15 mouse cellular contexts compared by ENCODE assay signal in genomic region chr11:35951058-35951726, GRCm38 (mm10). TPM values are rescaled to one million over a fixed set of nuclear protein-coding genes. Genes with fewer than 3 reads are reported as not detected.
DNase-seq lines count a peak whose midpoint lies in the region; ATAC-seq and TF ChIP-seq lines count a peak whose summit lies in the region.
"Had no signal": no experiment of that assay in that cellular context is flagged by ENCODE, and none has a peak within 500 bp of the region (broad histone marks: within the 10 kb centered on the region; RNA-seq: fewer than 3 reads in every experiment).

No protein-coding gene starts in this region.

- H3K4me3 ChIP-seq in midbrain, embryonic 10.5 days = no peak overlapping the region
- H3K4me3 ChIP-seq in midbrain, embryonic 15.5 days = no peak overlapping the region
- H3K4me3 ChIP-seq in liver, embryonic 12.5 days = no peak overlapping the region
- H3K4me3 ChIP-seq in stomach, postnatal 0 days (ENCODE audit: low read depth, low read length) = no peak overlapping the region
- no peak overlapping the region for H3K4me3 ChIP-seq in hindbrain, embryonic 13.5 days

- H3K36me3 ChIP-seq in midbrain, embryonic 10.5 days = peaks cover 2% of the 10 kb centered on the region; the same call in 1 of the 2 replicates
- H3K36me3 ChIP-seq in midbrain, embryonic 15.5 days (replicated peaks) = no peaks in the 10 kb centered on the region
- no peaks in the 10 kb centered on the region for H3K36me3 ChIP-seq in liver, embryonic 12.5 days
- H3K36me3 ChIP-seq in stomach, postnatal 0 days (ENCODE audit: control insufficient read depth, insufficient read depth, low read length) = no peaks in the 10 kb centered on the region
- no peaks in the 10 kb centered on the region for H3K36me3 ChIP-seq in hindbrain, embryonic 13.5 days

- peak; percentile 50 to 54 for DNase-seq in kidney, adult 8-10 months
- DNase-seq in kidney, adult 11 months = no peak
- no peak for DNase-seq in midbrain, embryonic 10.5 days (ENCODE audit: low spot score)
- no peak for DNase-seq in stomach, postnatal 0 days (ENCODE audit: low spot score)
- no peak for DNase-seq in cerebellum, adult 9-10 months
- DNase-seq: adrenal gland, adult 8-10 months; cerebellum, adult 8-10 months; embryo, embryonic 11 days; heart, adult 11 months; layer of hippocampus, adult 9-11 months; retina, postnatal 1 day had no signal

- 86% methylated on average over 15 of the region's 15 CpGs for WGBS in midbrain, embryonic 10.5 days
- 88% methylated on average over 15 of the region's 15 CpGs for WGBS in midbrain, embryonic 15.5 days
- WGBS in liver, embryonic 12.5 days (ENCODE audit: insufficient replicate concordance) = 71% methylated on average over 15 of the region's 15 CpGs
- 57% methylated on average over 15 of the region's 15 CpGs for WGBS in stomach, postnatal 0 days
- WGBS in hindbrain, embryonic 13.5 days = 80% methylated on average over 15 of the region's 15 CpGs

- peak overlapping the region; percentile 52 for H3K27ac ChIP-seq in midbrain, embryonic 10.5 days (replicated peaks)
- no peak overlapping the region for H3K27ac ChIP-seq in midbrain, embryonic 15.5 days
- H3K27ac ChIP-seq in liver, embryonic 12.5 days = peak overlapping the region; percentile 74
- H3K27ac ChIP-seq in stomach, postnatal 0 days (replicated peaks) = peak overlapping the region; percentile 74
- H3K27ac ChIP-seq in hindbrain, embryonic 13.5 days = no peak overlapping the region

- no peaks in the 10 kb centered on the region for H3K27me3 ChIP-seq in midbrain, embryonic 10.5 days (ENCODE audit: low read depth, poor library complexity, severe bottlenecking)
- H3K27me3 ChIP-seq in midbrain, embryonic 15.5 days (replicated peaks) = no peaks in the 10 kb centered on the region
- H3K27me3 ChIP-seq in liver, embryonic 12.5 days (replicated peaks) = no peaks in the 10 kb centered on the region
- H3K27me3 ChIP-seq in stomach, postnatal 0 days (ENCODE audit: control insufficient read depth, insufficient read depth, low read length) = no peaks in the 10 kb centered on the region
- H3K27me3 ChIP-seq in hindbrain, embryonic 13.5 days = no peaks in the 10 kb centered on the region

- TF ChIP-seq CTCF in stomach, postnatal 0 days (IDR thresholded peaks at IDR 0.05; ENCODE audit: low read depth) = no peak

- H3K9me3 ChIP-seq in midbrain, embryonic 10.5 days (replicated peaks) = no peaks in the 10 kb centered on the region
- H3K9me3 ChIP-seq in midbrain, embryonic 15.5 days = no peaks in the 10 kb centered on the region
- H3K9me3 ChIP-seq in liver, embryonic 12.5 days (replicated peaks) = no peaks in the 10 kb centered on the region
- H3K9me3 ChIP-seq in stomach, postnatal 0 days (ENCODE audit: control insufficient read depth, low read length) = no peaks in the 10 kb centered on the region
- no peaks in the 10 kb centered on the region for H3K9me3 ChIP-seq in hindbrain, embryonic 13.5 days

- TF ChIP-seq EP300 in stomach, postnatal 0 days (optimal IDR thresholded peaks at IDR 0.05) = no peak

- H3K9ac ChIP-seq in midbrain, embryonic 15.5 days = no peak overlapping the region
- H3K9ac ChIP-seq in liver, embryonic 12.5 days = no peak overlapping the region
- no peak overlapping the region for H3K9ac ChIP-seq in stomach, postnatal 0 days (ENCODE audit: low read length)
- H3K9ac ChIP-seq in hindbrain, embryonic 13.5 days = no peak overlapping the region

- ATAC-seq in midbrain, embryonic 15.5 days (replicated peaks) = no peak
- peak; percentile 62 for ATAC-seq in liver, embryonic 12.5 days
- ATAC-seq in stomach, postnatal 0 days (ENCODE audit: low FRiP score, low TSS enrichment) = no peak
- ATAC-seq in hindbrain, embryonic 13.5 days (ENCODE audit: low FRiP score) = no peak
- ATAC-seq: hindbrain, embryonic 16.5 days had no signal

- H3K4me2 ChIP-seq in midbrain, embryonic 15.5 days = no peak overlapping the region
- H3K4me2 ChIP-seq in liver, embryonic 12.5 days = no peak overlapping the region
- H3K4me2 ChIP-seq in stomach, postnatal 0 days (replicated peaks; ENCODE audit: low read depth) = no peak overlapping the region
- no peak overlapping the region for H3K4me2 ChIP-seq in hindbrain, embryonic 13.5 days

- peaks cover 51% of the 10 kb centered on the region for H3K4me1 ChIP-seq in midbrain, embryonic 10.5 days
- H3K4me1 ChIP-seq in midbrain, embryonic 15.5 days = no peaks in the 10 kb centered on the region
- H3K4me1 ChIP-seq in liver, embryonic 12.5 days = peaks cover 28% of the 10 kb centered on the region
- H3K4me1 ChIP-seq in stomach, postnatal 0 days (replicated peaks; ENCODE audit: control insufficient read depth, insufficient read depth) = peaks cover 4% of the 10 kb centered on the region; the same call in 1 of the 2 replicates
- H3K4me1 ChIP-seq in hindbrain, embryonic 13.5 days (replicated peaks) = peaks cover 16% of the 10 kb centered on the region

RNA-seq across cellular contexts. Expression of gene Wwc1, which starts 29.1 kb away (rescaled TPM):
- 5.0 and 5.3 TPM in 2 replicates for polyA plus RNA-seq in midbrain, embryonic 10.5 days (2016; fragmentation: Nextera tagmentation; extraction: Ambion mirVana)
- polyA plus RNA-seq in midbrain, embryonic 15.5 days (2015; fragmentation: Nextera tagmentation; extraction: Ambion mirVana) = 13.2 and 18.1 TPM in 2 replicates
- polyA plus RNA-seq in liver, embryonic 12.5 days (2016; fragmentation: Nextera tagmentation; extraction: Ambion mirVana) = 3.0 and 3.1 TPM in 2 replicates
- 7.8 and 9.0 TPM in 2 replicates for polyA plus RNA-seq in stomach, postnatal 0 days (2015; fragmentation: Nextera tagmentation; extraction: Ambion mirVana)
- 6.7 and 7.1 TPM in 2 replicates for polyA plus RNA-seq in hindbrain, embryonic 13.5 days (2015; fragmentation: Nextera tagmentation; extraction: Ambion mirVana)

Comparison
In these comparisons a context has a peak if more than half of its experiments do, and no peak if none do; other contexts are left out.
1. DNase-seq: peak in kidney, adult 8-10 months (2 of 2); none in kidney, adult 11 months (single experiment), midbrain, embryonic 10.5 days (single experiment), stomach, postnatal 0 days (single experiment) and cerebellum, adult 9-10 months (single experiment).
2. H3K27ac ChIP-seq: peak in midbrain, embryonic 10.5 days (single experiment), liver, embryonic 12.5 days (single experiment) and stomach, postnatal 0 days (single experiment); none in midbrain, embryonic 15.5 days (single experiment) and hindbrain, embryonic 13.5 days (single experiment).